Mouse (Mus musculus) left cerebral cortex, adult 8-10 months (tissue): ENCODE measurements around the gene Rasd1. TPM values are rescaled to one million over a fixed set of nuclear protein-coding genes. Genes with fewer than 3 reads are reported as not detected.
A peak's percentile ranks its signal among the peaks of the same experiment; 100 is the strongest.
"Not testable (repeated sequence)": the region's sequence is repeated elsewhere in the genome, so short reads cannot be mapped to it uniquely, and the experiment has no call there.

ENCODE experiments used
- DNase-seq, 2 experiments: peaks; one replicate each; pipeline ENCODE4 v3.0.0; 2022; ENCODE audit warnings: low spot score in 2 of 2
- total RNA-seq, 4 experiments: library from RNA; stranded (reverse); gene quantifications; 2 replicates each; pipeline ENCODE4 v1.2.4; 2022

Rasd1 gene
- total RNA-seq, 4 experiments from 2014 or later: 5.3 to 10.5 (median 9.3) TPM

DNA sequence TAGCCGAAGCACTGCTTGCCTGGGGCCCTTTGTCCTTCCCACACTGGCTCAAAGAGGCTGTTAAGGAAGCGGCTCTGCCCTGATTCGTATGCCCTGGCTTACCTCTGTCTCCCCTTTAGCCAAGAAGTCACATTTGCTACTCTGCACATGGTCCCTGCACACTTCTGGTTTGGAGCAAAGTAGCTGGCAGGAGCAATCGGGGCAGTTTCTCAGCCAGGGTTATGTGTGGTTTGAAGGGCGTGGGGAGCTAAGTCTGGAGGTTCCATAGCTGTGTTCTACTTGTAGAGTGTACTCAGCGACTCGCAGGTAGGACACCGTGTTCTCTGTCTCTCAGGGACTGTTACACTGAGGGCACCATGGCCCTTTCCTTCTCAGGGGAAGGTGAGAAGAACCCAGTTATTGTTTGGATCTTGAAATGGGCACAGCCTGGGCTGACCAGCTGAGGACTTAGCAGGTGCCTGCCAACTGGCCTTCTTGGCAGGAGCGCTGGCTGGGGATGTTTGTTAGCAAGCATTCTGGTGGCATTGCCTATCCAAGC lies 3.3 kb downstream of the Rasd1 start:
- DNase-seq: no peak

DNA sequence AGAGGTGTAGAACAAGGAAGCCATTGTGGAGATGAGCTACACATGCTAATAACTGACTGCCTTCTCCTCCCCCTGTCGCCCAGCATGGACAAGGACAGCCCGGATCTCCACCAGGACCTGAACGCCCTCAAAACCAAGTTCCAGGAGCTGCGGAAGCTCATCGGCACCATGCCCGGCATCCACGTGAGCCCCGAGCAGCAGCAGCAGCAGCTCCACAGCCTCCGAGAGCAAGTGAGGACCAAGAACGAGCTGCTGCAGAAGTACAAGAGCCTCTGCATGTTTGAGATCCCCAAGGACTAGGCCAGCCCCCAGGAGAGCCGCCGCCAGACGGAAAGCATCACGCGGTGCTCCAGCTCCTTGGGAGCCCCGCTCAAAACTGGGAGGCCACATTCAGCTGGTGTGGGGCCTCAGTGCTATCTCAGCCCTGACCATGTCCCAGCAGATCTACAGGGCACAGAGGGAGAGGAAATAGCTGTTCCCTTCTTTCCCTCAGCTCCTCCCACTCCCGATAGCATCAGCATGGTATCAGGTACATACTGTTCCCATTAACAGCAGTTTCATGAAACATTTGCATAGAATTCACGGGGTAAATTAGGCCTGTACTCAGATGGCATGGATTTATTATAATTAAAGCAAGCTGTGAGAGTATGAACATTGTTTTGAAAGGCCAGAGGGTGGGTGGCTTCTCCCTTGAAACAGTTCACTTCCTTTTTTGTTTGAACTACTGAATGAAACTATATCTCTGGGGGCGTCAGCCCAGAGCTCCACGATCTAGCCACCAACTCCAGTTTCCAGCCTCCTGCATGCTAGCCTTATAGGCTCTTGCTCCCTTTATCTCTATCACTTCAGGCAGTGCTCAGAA lies 4.0 kb downstream of the Rasd1 start:
- DNase-seq: no peak

DNA sequence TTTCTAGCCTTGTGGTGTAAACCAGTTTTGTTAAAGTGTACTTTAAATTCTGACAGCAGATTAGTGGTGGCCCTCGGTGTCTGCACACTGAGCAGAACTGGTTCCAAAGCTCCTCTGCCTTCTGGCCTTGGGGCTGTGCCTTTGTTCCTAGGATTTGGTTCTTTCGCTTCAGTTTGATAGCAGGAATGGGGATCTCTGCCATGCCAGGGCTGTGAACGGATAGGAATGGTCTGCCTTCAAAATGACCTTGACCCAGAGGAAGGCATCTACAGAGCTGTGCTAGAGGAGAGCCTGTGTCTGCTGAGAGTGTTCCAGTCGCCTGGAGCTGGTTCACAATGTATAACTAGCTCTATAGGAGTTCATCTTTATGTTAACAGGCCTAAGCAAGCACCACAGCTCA lies 5.3 kb downstream of the Rasd1 start:
- DNase-seq: no peak

DNA sequence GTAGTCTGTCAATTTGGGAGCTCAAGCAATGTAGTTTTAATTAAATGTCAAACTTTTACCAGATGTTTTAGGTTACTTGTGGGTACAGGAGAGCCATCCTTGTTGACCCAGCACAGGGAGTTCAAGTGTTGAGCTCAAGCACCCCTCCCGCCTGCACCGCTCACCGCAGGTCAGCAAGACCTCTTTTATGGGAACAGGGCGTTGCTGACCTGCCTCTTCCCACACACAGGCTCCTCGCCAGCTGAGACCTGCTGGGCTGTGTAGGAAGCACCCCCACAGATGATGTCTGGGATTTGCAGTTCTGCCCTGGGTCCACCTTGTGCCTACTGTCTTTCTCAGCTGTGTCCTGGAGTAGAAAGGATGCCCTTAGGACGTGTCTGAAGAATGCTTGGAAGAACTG lies 8.0 kb downstream of the Rasd1 start:
- DNase-seq: no peak

DNA sequence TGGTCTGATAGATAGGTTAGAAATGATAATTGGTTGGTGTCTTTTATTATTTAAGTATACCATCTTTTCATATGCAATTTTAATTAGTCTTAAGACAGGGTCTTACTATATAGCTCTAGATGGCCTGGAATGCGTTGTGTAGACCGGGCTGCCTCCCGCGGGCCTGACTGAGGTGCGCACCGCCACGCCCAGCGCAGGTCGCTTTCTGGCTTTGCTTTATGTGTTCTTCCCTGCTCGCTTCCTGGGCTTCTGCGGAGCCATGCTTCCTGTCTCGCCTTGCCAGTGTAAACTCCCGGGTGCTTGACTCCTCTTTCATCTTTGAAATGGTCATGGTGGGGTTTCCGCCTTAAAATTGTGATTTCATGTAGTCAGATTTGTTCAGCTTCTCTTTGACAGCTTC lies 11.9 kb downstream of the Rasd1 start:
- no peak for DNase-seq

DNA sequence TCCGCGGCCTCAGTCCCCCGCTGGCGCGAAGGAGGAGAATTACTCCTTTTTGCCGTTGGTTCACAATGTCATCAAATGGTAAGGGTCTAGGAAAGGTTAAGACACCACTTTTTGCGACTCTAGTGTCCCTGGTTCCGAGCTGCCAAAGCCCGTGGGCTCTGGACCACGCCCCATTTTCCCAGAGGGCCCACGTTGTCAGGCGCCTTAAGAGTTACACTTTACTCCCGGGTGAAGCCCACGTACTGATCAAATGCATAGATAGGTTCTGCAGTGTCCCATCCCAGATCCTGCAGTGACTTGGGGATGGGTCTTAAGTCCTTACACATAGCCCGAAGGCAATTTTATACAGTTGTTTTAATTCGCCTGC lies 16.4 kb downstream of the Rasd1 start:
- no peak for DNase-seq

DNA sequence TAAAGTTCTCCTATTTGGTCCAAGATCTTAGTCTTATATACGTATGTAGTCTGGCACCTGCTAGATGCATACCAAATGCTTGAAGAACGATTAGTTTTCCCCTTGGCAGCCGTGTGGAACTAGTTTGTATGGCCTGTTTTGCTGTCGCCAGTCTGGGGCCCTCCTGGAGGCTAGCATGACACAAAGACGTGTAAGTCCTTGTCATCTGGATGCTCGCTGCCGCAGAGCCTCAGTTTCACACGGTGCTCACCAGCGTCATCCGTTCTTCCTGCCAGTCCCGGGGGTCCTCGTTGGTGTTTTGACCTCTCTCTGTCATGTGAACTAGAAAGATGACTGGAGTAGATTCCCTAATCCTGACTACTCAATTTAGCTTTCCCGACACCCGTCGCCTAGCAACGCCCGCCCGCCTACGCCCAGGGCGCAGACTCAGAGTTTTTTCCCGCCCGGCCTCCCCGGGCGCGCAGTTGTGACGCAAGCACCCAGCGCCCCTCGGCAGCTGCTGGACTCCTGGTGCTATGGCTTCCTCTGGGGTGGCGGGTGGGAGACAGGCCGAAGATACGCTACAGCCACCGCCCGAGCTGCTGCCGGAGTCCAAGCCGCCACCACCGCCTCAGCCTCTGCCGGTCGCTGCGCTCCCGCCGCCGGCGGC lies 16.9 kb downstream of the Rasd1 start, which contains the start of gene Med9:
TSS of gene Med9 (plus strand) at position 455 of the 649 bp plus-strand sequence.
- DNase-seq: peak; percentile 94

DNA sequence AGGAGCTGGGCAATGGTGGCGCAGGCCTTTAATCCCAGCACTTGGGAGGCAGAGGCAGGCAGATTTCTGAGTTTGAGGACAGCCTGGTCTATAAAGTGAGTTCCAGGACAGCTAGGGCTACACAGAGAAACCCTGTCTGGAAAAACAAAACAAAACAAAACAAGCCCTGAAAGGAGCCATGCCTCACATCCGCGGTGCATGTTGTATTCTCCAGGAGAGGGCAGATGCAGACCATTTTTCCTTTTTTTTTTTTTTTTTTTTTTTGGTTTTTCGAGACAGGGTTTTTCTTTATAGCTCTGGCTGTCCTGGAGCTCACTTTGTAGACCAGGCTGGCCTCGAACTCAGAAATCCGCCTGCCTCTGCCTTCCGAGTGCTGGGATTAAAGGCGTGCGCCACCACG lies 19.9 kb downstream of the Rasd1 start:
- DNase-seq: not testable (repeated sequence)

DNA sequence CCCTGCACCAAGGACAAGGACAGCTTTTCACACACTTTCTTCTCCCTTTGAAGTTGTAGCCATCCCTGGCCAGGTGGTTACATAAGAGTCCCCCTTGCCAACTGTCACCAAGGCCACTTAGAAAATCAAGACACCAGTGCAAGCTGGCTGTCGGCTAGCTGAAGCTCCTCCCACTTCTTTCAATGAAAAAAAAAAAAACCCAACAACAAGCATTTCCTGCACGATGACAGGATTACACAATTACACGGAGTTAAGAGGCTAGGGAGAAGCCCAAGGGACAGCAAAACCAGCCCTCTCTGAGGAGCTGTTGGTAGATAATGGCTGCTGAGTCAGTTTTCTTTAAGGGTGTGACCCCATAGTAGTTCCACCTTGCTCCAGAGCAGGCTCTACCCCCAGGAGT lies 23.4 kb downstream of the Rasd1 start:
- DNase-seq: no peak

DNA sequence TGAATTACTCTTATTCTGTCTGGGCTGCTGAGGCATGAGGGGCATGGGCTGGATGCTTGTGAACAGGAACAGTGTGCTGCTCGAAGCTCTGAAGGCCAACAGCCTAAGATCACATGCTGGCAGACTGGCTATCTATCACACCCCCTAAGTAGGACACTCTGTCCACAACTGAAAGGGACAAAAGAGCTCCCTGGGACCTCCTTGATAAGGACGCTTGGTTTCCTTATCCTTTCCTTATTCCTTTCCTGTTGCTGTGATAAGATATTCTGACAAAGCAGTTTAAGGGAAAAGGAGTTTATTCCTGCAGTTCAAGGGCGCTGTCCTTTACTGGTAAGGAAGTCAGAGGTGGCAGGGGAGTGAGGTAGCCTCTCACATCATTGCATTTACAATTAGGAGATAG lies 24.1 kb downstream of the Rasd1 start:
- no peak for DNase-seq

DNA sequence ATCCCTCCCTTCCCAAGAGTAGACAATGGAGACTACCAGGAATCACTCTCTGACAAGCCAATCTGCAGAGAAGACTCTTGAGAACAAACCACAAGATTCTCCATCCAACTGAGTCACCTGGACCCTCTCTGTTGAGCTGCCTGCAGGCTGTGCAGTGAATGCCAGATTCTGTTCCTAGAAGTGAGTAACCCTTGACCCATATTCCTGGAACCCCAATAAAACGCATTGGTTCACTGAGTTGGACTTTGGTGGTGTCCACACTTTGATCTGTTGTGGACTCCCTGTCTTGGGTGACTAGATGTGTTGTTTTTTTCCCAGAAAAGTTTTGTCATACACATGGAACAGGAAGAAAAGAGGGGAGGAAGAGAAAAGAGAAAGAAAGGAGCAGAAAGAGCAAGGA lies 24.9 kb downstream of the Rasd1 start:
- DNase-seq: no peak

DNA sequence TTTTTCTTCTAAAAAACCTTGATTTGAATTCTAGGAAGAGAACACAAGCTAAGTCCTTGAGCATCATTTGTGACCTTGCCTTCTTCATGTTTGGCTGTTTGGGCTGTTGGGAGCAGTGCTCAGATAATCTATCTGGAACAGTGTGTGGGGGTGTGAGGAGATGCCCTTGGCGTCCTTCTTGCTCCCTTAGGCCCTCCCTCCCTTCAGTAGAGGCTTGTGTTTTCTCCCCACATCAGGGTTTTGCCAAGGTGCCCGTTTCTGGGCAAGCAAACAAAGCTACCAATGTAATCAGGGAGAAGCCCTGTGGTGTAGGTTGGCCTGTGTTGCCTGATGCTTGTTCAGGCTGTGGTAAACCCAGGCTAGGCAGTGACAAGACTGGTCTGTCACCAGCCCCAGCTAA lies 27.1 kb downstream of the Rasd1 start:
- no peak for DNase-seq

DNA sequence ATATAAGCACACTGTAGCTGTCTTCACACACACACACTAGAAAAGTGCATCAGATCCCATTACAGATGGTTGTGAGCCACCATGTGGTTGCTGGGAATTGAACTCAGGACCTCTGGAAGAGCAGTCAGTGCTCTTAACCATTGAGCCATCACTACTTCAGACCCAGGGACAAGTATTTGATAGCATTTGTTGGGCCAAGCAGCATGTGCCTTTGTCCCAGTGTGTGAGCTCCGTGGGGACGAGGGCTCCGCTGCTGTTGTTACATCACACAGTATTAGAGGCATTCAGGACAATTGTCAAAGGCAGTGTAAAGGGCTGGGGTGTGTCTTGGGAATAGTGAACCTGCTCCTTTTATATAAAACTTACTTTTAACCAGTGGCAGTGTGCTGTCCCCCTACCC lies 27.7 kb downstream of the Rasd1 start:
- DNase-seq: no peak

DNA sequence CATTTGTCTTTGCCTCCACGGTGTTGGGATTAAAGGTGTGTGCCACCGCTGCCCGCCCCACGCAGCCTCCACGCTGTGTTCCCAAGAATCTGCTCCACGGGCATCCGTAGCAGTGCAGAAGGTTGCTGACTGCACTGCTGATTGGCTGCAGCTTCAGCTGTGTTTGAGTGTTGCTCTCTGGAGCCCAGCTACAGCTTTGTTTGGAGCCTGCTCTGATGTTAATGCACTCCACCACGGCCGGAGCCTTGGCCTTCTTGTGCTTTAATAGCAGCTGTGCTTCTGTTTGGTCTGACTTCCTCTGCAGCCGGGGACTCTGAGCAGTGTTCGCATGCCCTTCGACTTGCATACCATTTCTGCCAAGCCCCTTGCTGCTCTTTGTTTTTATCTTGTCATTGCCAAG lies 30.8 kb downstream of the Rasd1 start:
- DNase-seq: no peak

DNA sequence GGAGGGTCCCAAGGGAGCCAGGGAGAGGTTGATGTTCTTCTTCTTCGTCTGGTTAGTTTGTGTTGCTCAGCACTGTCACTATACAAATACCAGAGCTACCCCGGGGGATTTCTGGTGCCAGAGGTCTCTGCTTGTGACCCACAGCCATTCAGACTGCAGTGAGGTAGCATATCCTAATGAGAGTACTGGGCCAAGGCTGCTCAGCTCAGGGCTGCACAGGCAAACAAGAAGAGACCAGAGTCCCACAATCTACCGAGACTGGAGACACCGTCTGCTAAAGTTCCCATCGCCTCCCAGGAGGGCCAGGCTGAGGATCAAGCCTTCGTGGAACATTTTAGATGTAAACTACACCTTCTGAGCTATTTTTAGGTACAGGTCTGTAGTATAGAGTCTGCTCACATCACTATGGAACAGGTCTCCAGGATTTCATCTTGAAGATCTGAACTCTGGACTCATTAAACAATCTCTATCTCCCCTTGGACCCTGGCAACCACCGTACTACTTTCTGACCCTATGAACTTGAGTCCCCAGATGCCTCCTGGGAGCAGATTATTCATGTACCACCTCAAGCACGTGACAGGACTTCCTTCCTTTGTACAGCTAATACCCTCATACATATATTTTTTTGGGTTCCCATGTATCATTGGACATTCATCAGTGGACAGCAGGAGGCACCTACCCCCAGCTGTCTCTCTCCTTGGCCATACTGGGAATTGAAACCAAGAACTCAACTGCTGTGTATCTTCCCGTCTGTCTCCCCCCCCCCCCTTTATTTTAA lies 32.0 kb downstream of the Rasd1 start:
- DNase-seq: no peak

DNA sequence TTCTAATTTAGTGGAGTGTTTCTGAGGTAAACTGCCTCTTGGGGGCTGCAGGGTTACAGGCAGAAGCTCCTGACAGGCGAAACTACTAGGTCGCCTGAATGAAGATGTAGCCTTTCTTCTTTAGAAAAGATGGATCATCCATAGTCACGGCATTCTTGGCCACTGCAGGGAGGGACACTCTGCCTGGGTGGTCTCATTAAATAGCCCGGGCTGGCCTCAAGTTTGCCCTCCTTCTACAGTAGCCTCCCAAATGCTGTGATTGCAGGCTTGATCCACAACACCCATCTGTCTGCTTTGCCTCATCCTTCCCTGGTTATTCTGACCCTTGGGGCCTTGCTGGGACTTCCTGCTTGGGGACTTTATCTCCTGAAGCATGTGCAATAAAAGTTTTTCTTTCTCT lies 34.7 kb downstream of the Rasd1 start:
- no peak for DNase-seq

DNA sequence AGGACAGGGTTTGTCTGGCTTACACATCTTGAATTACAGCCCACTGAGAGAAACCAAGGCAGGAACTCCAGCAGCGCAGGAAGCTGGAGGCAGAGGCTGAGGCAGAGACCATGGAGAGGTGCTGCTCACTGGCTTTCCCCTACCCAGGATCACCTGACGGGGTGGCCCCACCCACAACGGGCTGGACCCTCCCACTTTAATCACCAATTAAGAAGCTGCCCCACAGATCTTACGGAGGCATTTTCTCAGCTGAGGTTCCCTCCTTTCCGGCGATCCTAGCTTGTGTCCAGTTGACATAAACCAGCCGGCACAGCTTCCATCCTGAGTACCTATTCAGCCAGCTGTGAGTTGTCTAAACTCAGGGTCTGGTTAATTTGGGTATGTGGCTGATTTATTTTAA lies 43.5 kb downstream of the Rasd1 start:
- no peak for DNase-seq

DNA sequence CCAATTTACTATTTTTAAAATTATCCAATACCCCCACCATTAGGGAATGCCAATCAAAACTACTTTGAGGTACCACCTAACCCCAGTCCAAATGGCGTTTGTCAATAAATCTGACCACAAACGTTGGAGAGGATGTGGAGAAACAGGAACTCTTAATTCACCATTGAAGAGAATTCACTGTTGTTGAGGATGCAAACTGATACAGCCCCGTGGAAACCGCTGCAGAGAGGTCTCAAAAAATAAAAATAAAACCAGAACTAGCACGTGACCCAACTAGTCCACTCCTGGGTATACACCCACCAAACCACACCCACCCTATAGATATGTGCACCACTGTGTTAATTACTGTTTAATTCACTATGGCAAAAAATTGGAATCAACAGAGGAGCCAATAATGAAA lies 44.4 kb downstream of the Rasd1 start:
- DNase-seq: no peak

DNA sequence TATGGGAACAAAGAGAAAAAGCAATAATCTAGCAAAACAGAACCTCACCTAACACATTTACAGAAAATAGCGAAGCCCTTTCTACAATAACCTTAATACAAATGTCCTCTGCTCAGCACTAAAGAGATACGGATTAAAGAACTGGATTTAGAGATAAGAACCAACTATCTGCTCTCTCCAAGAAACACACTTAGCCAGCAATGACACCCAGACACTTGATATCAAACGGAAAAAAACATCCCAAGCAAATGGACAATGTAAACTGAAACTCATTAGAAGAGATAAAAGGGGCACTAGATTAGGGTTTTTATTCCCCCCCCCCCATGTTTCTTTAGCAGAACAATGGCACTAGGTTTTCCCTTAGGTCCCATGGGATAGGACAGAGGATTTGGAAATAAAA lies 45.3 kb downstream of the Rasd1 start:
- no peak for DNase-seq

DNA sequence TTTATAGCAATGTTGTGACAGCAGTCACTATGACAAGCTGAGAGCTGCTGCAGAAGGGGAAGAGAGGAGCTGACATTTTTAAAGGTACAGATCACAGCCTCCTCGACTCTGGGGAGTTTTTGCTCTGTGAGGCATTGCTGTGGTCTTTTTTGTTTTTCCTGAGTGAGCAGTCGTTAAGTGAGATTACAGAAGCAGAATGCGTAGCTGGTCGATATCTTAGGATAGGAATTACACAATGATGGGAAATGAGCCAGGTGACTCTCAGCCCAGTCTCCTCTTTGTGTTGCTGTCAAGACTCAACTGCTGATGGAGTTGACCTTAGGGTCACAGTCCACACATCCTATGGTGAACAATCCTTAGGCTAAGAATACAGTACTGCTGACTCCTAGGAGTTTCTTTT lies 46.7 kb downstream of the Rasd1 start:
- DNase-seq: no peak

DNA sequence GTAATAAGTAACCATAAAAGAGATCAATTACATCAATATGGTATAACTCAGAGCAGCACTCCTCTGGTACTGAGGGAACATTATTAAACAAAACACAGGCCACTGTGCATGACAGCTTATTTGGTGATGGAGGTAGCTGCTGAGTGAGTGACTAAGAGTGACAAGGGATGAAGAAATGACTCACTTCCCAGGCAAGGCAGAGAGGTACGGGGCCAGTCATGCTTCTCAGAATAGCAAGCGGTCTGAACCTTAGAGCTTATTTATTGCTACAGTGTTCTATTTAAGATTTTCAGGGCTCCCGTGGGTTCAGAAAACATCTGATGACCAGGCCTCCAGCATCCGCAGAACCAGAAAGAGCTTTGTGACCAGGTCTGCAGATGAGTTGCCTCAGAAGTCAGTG lies 51.0 kb downstream of the Rasd1 start:
- DNase-seq: no peak
